Mouse (Mus musculus): Measurements from ENCODE around the gene Ide. TPM values are rescaled to one million over a fixed set of nuclear protein-coding genes. Genes with fewer than 3 reads are reported as not detected.

Gene Ide
- polyA plus RNA-seq, 1 experiment from 2014 or later = 83.2 TPM

- Histone ChIP-seq H3K27ac (replicated peaks in 1 of 2; ENCODE audit: control insufficient read depth in 1 of 2, insufficient read depth in 1 of 2, low read depth in 2 of 2, low read length in 2 of 2) (peak overlapping the region; percentile 76 to 92), H3K4me2 (ENCODE audit: low read length) (peak overlapping the region; percentile 11), H3K4me3 (ENCODE audit: control insufficient read depth in 1 of 2, insufficient read depth in 1 of 2, low read depth in 1 of 2, low read length in 2 of 2) (no peak overlapping the region), H3K36me3 (ENCODE audit: control insufficient read depth, insufficient read depth, low read length) (peaks cover 24% of the 10 kb centered on the region), H3K9me3 (ENCODE audit: control insufficient read depth, low read length) (no peaks in the 10 kb centered on the region), H3K27me3 (ENCODE audit: control insufficient read depth, insufficient read depth, low read length) (no peaks in the 10 kb centered on the region), H3K4me1 (ENCODE audit: control insufficient read depth in 2 of 2, insufficient read depth in 2 of 2, low read length in 2 of 2) (peaks cover 8 to 30% of the 10 kb centered on the region in 2 experiments), H3K9ac (ENCODE audit: low read length) (peak overlapping the region; percentile 0; the same call in 1 of the 2 replicates)
- 8% methylated on average over 4 of the region's 4 CpGs for WGBS
- peak; percentile 88 for ATAC-seq (ENCODE audit: insufficient number of reproducible peaks, insufficient read depth, low FRiP score, low read depth)
Measured at GRCm38 (mm10) chr19:37291676-37292075, 46.0 kb downstream of the Ide start.

- H3K9me3 ChIP-seq (ENCODE audit: control insufficient read depth, low read length) = no peaks in the 10 kb centered on the region
- H3K36me3 ChIP-seq (ENCODE audit: control insufficient read depth, insufficient read depth, low read length) = peaks cover 29% of the 10 kb centered on the region
- peak overlapping the region; percentile 11 for H3K4me2 ChIP-seq (ENCODE audit: low read length)
- peak; percentile 41; the same call in 1 of the 2 replicates for ATAC-seq (ENCODE audit: insufficient number of reproducible peaks, insufficient read depth, low FRiP score, low read depth)
- H3K4me1 ChIP-seq (ENCODE audit: control insufficient read depth in 2 of 2, insufficient read depth in 2 of 2, low read length in 2 of 2) = peaks cover 8 to 30% of the 10 kb centered on the region in 2 experiments
- H3K27me3 ChIP-seq (ENCODE audit: control insufficient read depth, insufficient read depth, low read length) = no peaks in the 10 kb centered on the region
- WGBS = 43% methylated on average over 8 of the region's 8 CpGs
- H3K27ac ChIP-seq (replicated peaks in 1 of 2; ENCODE audit: control insufficient read depth in 1 of 2, insufficient read depth in 1 of 2, low read depth in 2 of 2, low read length in 2 of 2) = peak overlapping the region; percentile 76 to 92
- no peak overlapping the region for H3K4me3 ChIP-seq (ENCODE audit: control insufficient read depth in 1 of 2, insufficient read depth in 1 of 2, low read depth in 1 of 2, low read length in 2 of 2)
- H3K9ac ChIP-seq (ENCODE audit: low read length) = peak overlapping the region; percentile 0; the same call in 1 of the 2 replicates
Measured at GRCm38 (mm10) chr19:37290906-37291305, 46.7 kb downstream of the Ide start.

- no peak for ATAC-seq (ENCODE audit: insufficient number of reproducible peaks, insufficient read depth, low FRiP score, low read depth)
- H3K4me1 ChIP-seq (ENCODE audit: control insufficient read depth in 2 of 2, insufficient read depth in 2 of 2, low read length in 2 of 2) = peaks cover 3 to 19% of the 10 kb centered on the region in 2 experiments; a peak in 3 of 4 replicates
Measured at GRCm38 (mm10) chr19:37284775-37285174, 52.9 kb downstream of the Ide start.

GRCm38 (mm10) chr19:37283166-37283565 is 54.5 kb downstream of the Ide start:
- H3K36me3 ChIP-seq (ENCODE audit: control insufficient read depth, insufficient read depth, low read length) = peaks cover 97% of the 10 kb centered on the region
- no peaks in the 10 kb centered on the region for H3K9me3 ChIP-seq (ENCODE audit: control insufficient read depth, low read length)
- ATAC-seq (ENCODE audit: insufficient number of reproducible peaks, insufficient read depth, low FRiP score, low read depth) = no peak
- H3K27ac ChIP-seq (replicated peaks in 1 of 2; ENCODE audit: control insufficient read depth in 1 of 2, insufficient read depth in 1 of 2, low read depth in 2 of 2, low read length in 2 of 2) = peak overlapping the region in 1 of 2 experiments; percentile 41; a peak in 1 of 4 replicates
- 34% methylated on average over 6 of the region's 6 CpGs for WGBS
- no peak overlapping the region for H3K4me2 ChIP-seq (ENCODE audit: low read length)
- H3K9ac ChIP-seq (ENCODE audit: low read length) = no peak overlapping the region
- no peak overlapping the region for H3K4me3 ChIP-seq (ENCODE audit: control insufficient read depth in 1 of 2, insufficient read depth in 1 of 2, low read depth in 1 of 2, low read length in 2 of 2)
- peaks cover 3 to 12% of the 10 kb centered on the region in 2 experiments; a peak in 3 of 4 replicates for H3K4me1 ChIP-seq (ENCODE audit: control insufficient read depth in 2 of 2, insufficient read depth in 2 of 2, low read length in 2 of 2)
- H3K27me3 ChIP-seq (ENCODE audit: control insufficient read depth, insufficient read depth, low read length) = no peaks in the 10 kb centered on the region

More at GRCm38 (mm10) chr19:37284775-37285174, 52.9 kb downstream of the Ide start:
- H3K27me3 ChIP-seq (ENCODE audit: control insufficient read depth, insufficient read depth, low read length) = no peaks in the 10 kb centered on the region
- no peak overlapping the region for H3K4me3 ChIP-seq (ENCODE audit: control insufficient read depth in 1 of 2, insufficient read depth in 1 of 2, low read depth in 1 of 2, low read length in 2 of 2)
- H3K36me3 ChIP-seq (ENCODE audit: control insufficient read depth, insufficient read depth, low read length) = peaks cover 81% of the 10 kb centered on the region
- H3K9me3 ChIP-seq (ENCODE audit: control insufficient read depth, low read length) = no peaks in the 10 kb centered on the region
- H3K27ac ChIP-seq (replicated peaks in 1 of 2; ENCODE audit: control insufficient read depth in 1 of 2, insufficient read depth in 1 of 2, low read depth in 2 of 2, low read length in 2 of 2) = no peak overlapping the region
- no peak overlapping the region for H3K4me2 ChIP-seq (ENCODE audit: low read length)
- WGBS = 91% methylated on average over 9 of the region's 9 CpGs
- H3K9ac ChIP-seq (ENCODE audit: low read length) = no peak overlapping the region

GRCm38 (mm10) chr19:37281710-37282109 is 55.9 kb downstream of the Ide start:
- Histone ChIP-seq H3K4me2 (ENCODE audit: low read length) (no peak overlapping the region), H3K9me3 (ENCODE audit: control insufficient read depth, low read length) (no peaks in the 10 kb centered on the region), H3K27ac (replicated peaks in 1 of 2; ENCODE audit: control insufficient read depth in 1 of 2, insufficient read depth in 1 of 2, low read depth in 2 of 2, low read length in 2 of 2) (no peak overlapping the region), H3K27me3 (ENCODE audit: control insufficient read depth, insufficient read depth, low read length) (no peaks in the 10 kb centered on the region), H3K36me3 (ENCODE audit: control insufficient read depth, insufficient read depth, low read length) (peaks cover 99% of the 10 kb centered on the region), H3K4me3 (ENCODE audit: control insufficient read depth in 1 of 2, insufficient read depth in 1 of 2, low read depth in 1 of 2, low read length in 2 of 2) (no peak overlapping the region), H3K4me1 (ENCODE audit: control insufficient read depth in 2 of 2, insufficient read depth in 2 of 2, low read length in 2 of 2) (peaks cover 3 to 12% of the 10 kb centered on the region in 2 experiments; a peak in 3 of 4 replicates), H3K9ac (ENCODE audit: low read length) (no peak overlapping the region)
- no peak for ATAC-seq (ENCODE audit: insufficient number of reproducible peaks, insufficient read depth, low FRiP score, low read depth)
- WGBS = 70% methylated on average over 1 of the region's 1 CpGs

- peaks cover 94% of the 10 kb centered on the region for H3K36me3 ChIP-seq (ENCODE audit: control insufficient read depth, insufficient read depth, low read length)
Measured at GRCm38 (mm10) chr19:37279194-37279593, 58.5 kb downstream of the Ide start.

GRCm38 (mm10) chr19:37275555-37275954 is 62.1 kb downstream of the Ide start:
- no peaks in the 10 kb centered on the region for H3K4me1 ChIP-seq (ENCODE audit: control insufficient read depth in 2 of 2, insufficient read depth in 2 of 2, low read length in 2 of 2)
- no peak overlapping the region for H3K4me3 ChIP-seq (ENCODE audit: control insufficient read depth in 1 of 2, insufficient read depth in 1 of 2, low read depth in 1 of 2, low read length in 2 of 2)
- H3K27ac ChIP-seq (replicated peaks in 1 of 2; ENCODE audit: control insufficient read depth in 1 of 2, insufficient read depth in 1 of 2, low read depth in 2 of 2, low read length in 2 of 2) = no peak overlapping the region
- 95% methylated on average over 9 of the region's 9 CpGs for WGBS
- no peak overlapping the region for H3K9ac ChIP-seq (ENCODE audit: low read length)
- no peak for ATAC-seq (ENCODE audit: insufficient number of reproducible peaks, insufficient read depth, low FRiP score, low read depth)
- H3K9me3 ChIP-seq (ENCODE audit: control insufficient read depth, low read length) = no peaks in the 10 kb centered on the region
- H3K36me3 ChIP-seq (ENCODE audit: control insufficient read depth, insufficient read depth, low read length) = peaks cover 70% of the 10 kb centered on the region
- H3K4me2 ChIP-seq (ENCODE audit: low read length) = no peak overlapping the region
- no peaks in the 10 kb centered on the region for H3K27me3 ChIP-seq (ENCODE audit: control insufficient read depth, insufficient read depth, low read length)

More at GRCm38 (mm10) chr19:37279194-37279593, 58.5 kb downstream of the Ide start:
- Histone ChIP-seq H3K4me3 (ENCODE audit: control insufficient read depth in 1 of 2, insufficient read depth in 1 of 2, low read depth in 1 of 2, low read length in 2 of 2) (no peak overlapping the region), H3K27ac (replicated peaks in 1 of 2; ENCODE audit: control insufficient read depth in 1 of 2, insufficient read depth in 1 of 2, low read depth in 2 of 2, low read length in 2 of 2) (no peak overlapping the region), H3K9ac (ENCODE audit: low read length) (no peak overlapping the region), H3K9me3 (ENCODE audit: control insufficient read depth, low read length) (no peaks in the 10 kb centered on the region), H3K4me2 (ENCODE audit: low read length) (no peak overlapping the region), H3K4me1 (ENCODE audit: control insufficient read depth in 2 of 2, insufficient read depth in 2 of 2, low read length in 2 of 2) (peaks cover 3 to 9% of the 10 kb centered on the region in 2 experiments; a peak in 3 of 4 replicates), H3K27me3 (ENCODE audit: control insufficient read depth, insufficient read depth, low read length) (no peaks in the 10 kb centered on the region)
- no peak for ATAC-seq (ENCODE audit: insufficient number of reproducible peaks, insufficient read depth, low FRiP score, low read depth)
- 37% methylated on average over 1 of the region's 1 CpGs for WGBS

GRCm38 (mm10) chr19:37269106-37269505 is 68.5 kb downstream of the Ide start:
- 85% methylated on average over 16 of the region's 16 CpGs for WGBS
- no peak overlapping the region for H3K27ac ChIP-seq (replicated peaks in 1 of 2; ENCODE audit: control insufficient read depth in 1 of 2, insufficient read depth in 1 of 2, low read depth in 2 of 2, low read length in 2 of 2)
- no peak overlapping the region for H3K4me3 ChIP-seq (ENCODE audit: control insufficient read depth in 1 of 2, insufficient read depth in 1 of 2, low read depth in 1 of 2, low read length in 2 of 2)
- H3K4me2 ChIP-seq (ENCODE audit: low read length) = no peak overlapping the region
- H3K9me3 ChIP-seq (ENCODE audit: control insufficient read depth, low read length) = no peaks in the 10 kb centered on the region
- H3K36me3 ChIP-seq (ENCODE audit: control insufficient read depth, insufficient read depth, low read length) = peaks cover 35% of the 10 kb centered on the region
- H3K27me3 ChIP-seq (ENCODE audit: control insufficient read depth, insufficient read depth, low read length) = no peaks in the 10 kb centered on the region
- ATAC-seq (ENCODE audit: insufficient number of reproducible peaks, insufficient read depth, low FRiP score, low read depth) = no peak
- H3K9ac ChIP-seq (ENCODE audit: low read length) = no peak overlapping the region
- H3K4me1 ChIP-seq (ENCODE audit: control insufficient read depth in 2 of 2, insufficient read depth in 2 of 2, low read length in 2 of 2) = peaks cover 1 to 3% of the 10 kb centered on the region in 2 experiments; a peak in 2 of 4 replicates

Data from heart, embryonic 14.5 days (tissue).